Mouse (Mus musculus) neural tube, embryonic 11.5 days (tissue): ENCODE results near the gene Smarcd2. TPM values are rescaled to one million over a fixed set of nuclear protein-coding genes. Genes with fewer than 3 reads are reported as not detected.
A peak's percentile ranks its signal among the peaks of the same experiment; 100 is the strongest.

Experiments
- ATAC-seq: fragments of 200-750 bp; cut with Nextera tagmentation; 2 replicates; pipeline ENCODE4 v1.8.0; 2017; ENCODE audit warnings: moderate number of reproducible peaks, mild to moderate bottlenecking, moderate TSS enrichment, moderate library complexity; ENCODE audit not compliant: insufficient read depth, low FRiP score, low TSS enrichment
- DNase-seq: peaks from one replicate; pipeline ENCODE4 v3.0.0-alpha.2; 2015; ENCODE audit warnings: low spot score
- H3K27ac ChIP-seq: fragments of 300-500 bp; sonication (generic); 2 replicates; pipeline ENCODE4 v1.5.1; 2014; ENCODE audit warnings: low read depth, mild to moderate bottlenecking, low read length
- H3K27me3 ChIP-seq: fragments of 300-500 bp; sonication (generic); 2 replicates; pipeline ENCODE4 v1.6.1; 2014; ENCODE audit warnings: mild to moderate bottlenecking, low read length, mixed read lengths; ENCODE audit not compliant: control insufficient read depth, insufficient read depth
- H3K36me3 ChIP-seq: fragments of 300-500 bp; sonication (generic); 2 replicates; pipeline ENCODE4 v1.6.1; 2014; ENCODE audit warnings: mild to moderate bottlenecking, low read length, moderate library complexity, mixed read lengths; ENCODE audit not compliant: control insufficient read depth, insufficient read depth
- H3K4me1 ChIP-seq: fragments of 300-500 bp; sonication (generic); 2 replicates; pipeline ENCODE4 v1.6.1; 2014; ENCODE audit warnings: low read length, mixed read lengths; ENCODE audit not compliant: control insufficient read depth, insufficient read depth
- H3K4me2 ChIP-seq: fragments of 300-500 bp; sonication (generic); 2 replicates; pipeline ENCODE4 v1.6.1; 2014; ENCODE audit warnings: low read depth, mild to moderate bottlenecking, moderate library complexity
- H3K4me3 ChIP-seq: fragments of 300-500 bp; sonication (generic); 2 replicates; pipeline ENCODE4 v1.5.1; 2014; ENCODE audit warnings: low read depth, low read length
- H3K9ac ChIP-seq: fragments of 300-500 bp; sonication (generic); 2 replicates; pipeline ENCODE4 v1.6.1; 2014; ENCODE audit warnings: mild to moderate bottlenecking, low read length
- H3K9me3 ChIP-seq: fragments of 300-500 bp; sonication (generic); 2 replicates; pipeline ENCODE4 v1.6.1; 2016; ENCODE audit warnings: low read length; ENCODE audit not compliant: control insufficient read depth
- WGBS: fragments of 180-500 bp; shearing (Covaris S2); extraction: QIAGEN DNeasy Blood & Tissue Kit; methylation state at CpG from one replicate; pipeline ENCODE4 v1.1.7; 2014; 5-methylcytosine and 5-hydroxymethylcytosine counted together
- polyA plus RNA-seq: library from polyadenylated mRNA; unstranded; fragments of >200 nt; fragmentation: Nextera tagmentation; extraction: Ambion mirVana; gene quantifications from 2 replicates; pipeline ENCODE4 v1.2.1, GENCODE M21; 2014

Smarcd2 gene
- 42.0 and 44.4 TPM in 2 replicates for polyA plus RNA-seq

- H3K4me3 ChIP-seq = peak within 1 kb of the TSS; percentile 97
- H3K4me1 ChIP-seq = peaks cover 33% of the 10 kb centered on the region
- H3K36me3 ChIP-seq = no peaks in the 10 kb centered on the region
- no peaks in the 10 kb centered on the region for H3K9me3 ChIP-seq
- H3K27ac ChIP-seq = peak within 1 kb of the TSS; percentile 87
- WGBS = under 1% methylated on average over 56 of the region's 72 CpGs
- peak within 1 kb of the TSS; percentile 97 for H3K9ac ChIP-seq
- ATAC-seq = peak; percentile 91
- DNase-seq = peak; percentile 100
- peak within 1 kb of the TSS; percentile 79 for H3K4me2 ChIP-seq
- no peaks in the 10 kb centered on the region for H3K27me3 ChIP-seq
These were observed at the start of gene Smarcd2 for GRCm38 (mm10) chr11:106272644-106273310. Smarcd2 (minus strand) TSS chr11:106272972.

GRCm38 (mm10) chr11:106318406-106319366 is 45.9 kb upstream of the Smarcd2 start:
- DNase-seq = no peak
- H3K9ac ChIP-seq = no peak overlapping the region
- H3K9me3 ChIP-seq = no peaks in the 10 kb centered on the region
- no peak overlapping the region for H3K4me3 ChIP-seq
- H3K27me3 ChIP-seq = no peaks in the 10 kb centered on the region
- no peak for ATAC-seq
- no peak overlapping the region for H3K4me2 ChIP-seq
- H3K27ac ChIP-seq = no peak overlapping the region
- H3K4me1 ChIP-seq = no peaks in the 10 kb centered on the region
- WGBS = 75% methylated on average over 21 of the region's 21 CpGs
- H3K36me3 ChIP-seq = no peaks in the 10 kb centered on the region

- WGBS = 84% methylated on average over 7 of the region's 7 CpGs
- no peaks in the 10 kb centered on the region for H3K36me3 ChIP-seq
- H3K4me3 ChIP-seq = no peak overlapping the region
- ATAC-seq = no peak
- no peak for DNase-seq
- H3K4me1 ChIP-seq = no peaks in the 10 kb centered on the region
- H3K9ac ChIP-seq = no peak overlapping the region
- H3K27me3 ChIP-seq = no peaks in the 10 kb centered on the region
- H3K9me3 ChIP-seq = no peaks in the 10 kb centered on the region
- no peak overlapping the region for H3K27ac ChIP-seq
- H3K4me2 ChIP-seq = no peak overlapping the region
These were observed 45.0 kb upstream of the Smarcd2 start for GRCm38 (mm10) chr11:106317801-106318200.

DNA sequence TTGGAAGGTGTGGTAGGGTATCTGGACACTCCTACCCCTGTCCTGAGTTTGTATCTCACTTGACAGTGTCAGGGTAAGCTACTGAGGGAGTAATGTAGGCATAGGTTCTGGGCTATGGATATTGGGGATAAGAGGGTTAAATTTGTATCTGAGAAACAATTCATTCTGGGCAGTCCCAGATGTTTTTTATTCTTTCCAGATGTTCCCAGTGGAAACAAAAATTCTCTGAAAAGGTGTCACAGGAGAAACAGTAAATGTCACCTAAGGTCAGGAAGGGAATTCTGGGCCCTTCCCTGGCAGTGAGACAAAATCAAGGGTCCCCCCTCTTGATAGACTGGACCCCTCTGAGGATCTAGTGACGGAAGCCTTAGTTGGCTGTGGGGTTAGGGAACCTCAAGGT is 43.6 kb upstream of the Smarcd2 start:
- no peak for ATAC-seq
- H3K9me3 ChIP-seq = no peaks in the 10 kb centered on the region
- H3K36me3 ChIP-seq = no peaks in the 10 kb centered on the region
- no peaks in the 10 kb centered on the region for H3K27me3 ChIP-seq
- H3K4me3 ChIP-seq = no peak overlapping the region
- no peak overlapping the region for H3K4me2 ChIP-seq
- no peaks in the 10 kb centered on the region for H3K4me1 ChIP-seq
- 67% methylated on average over 1 of the region's 1 CpGs for WGBS
- DNase-seq = no peak
- no peak overlapping the region for H3K9ac ChIP-seq
- H3K27ac ChIP-seq = no peak overlapping the region

- H3K36me3 ChIP-seq = no peaks in the 10 kb centered on the region
- no peak within 1 kb of the TSS for H3K4me2 ChIP-seq
- no peak within 1 kb of the TSS for H3K4me3 ChIP-seq
- H3K4me1 ChIP-seq = no peaks in the 10 kb centered on the region
- ATAC-seq = no peak
- H3K27ac ChIP-seq = no peak within 1 kb of the TSS
- no peak for DNase-seq
- no peaks in the 10 kb centered on the region for H3K27me3 ChIP-seq
- WGBS = 60% methylated on average over 9 of the region's 9 CpGs
- no peaks in the 10 kb centered on the region for H3K9me3 ChIP-seq
- H3K9ac ChIP-seq = no peak within 1 kb of the TSS
These were observed 41.6 kb upstream of the Smarcd2 start, which contains the start of gene Cd79b for GRCm38 (mm10) chr11:106314333-106314812. Cd79b (minus strand) TSS chr11:106314762.

GRCm38 (mm10) chr11:106313533-106313932 is 40.8 kb upstream of the Smarcd2 start:
- Histone ChIP-seq H3K4me3 (no peak overlapping the region), H3K36me3 (no peaks in the 10 kb centered on the region), H3K27ac (no peak overlapping the region), H3K4me1 (no peaks in the 10 kb centered on the region), H3K4me2 (no peak overlapping the region), H3K9ac (no peak overlapping the region), H3K27me3 (no peaks in the 10 kb centered on the region), H3K9me3 (no peaks in the 10 kb centered on the region)
- WGBS = 72% methylated on average over 5 of the region's 5 CpGs
- no peak for ATAC-seq
- DNase-seq = no peak

DNA sequence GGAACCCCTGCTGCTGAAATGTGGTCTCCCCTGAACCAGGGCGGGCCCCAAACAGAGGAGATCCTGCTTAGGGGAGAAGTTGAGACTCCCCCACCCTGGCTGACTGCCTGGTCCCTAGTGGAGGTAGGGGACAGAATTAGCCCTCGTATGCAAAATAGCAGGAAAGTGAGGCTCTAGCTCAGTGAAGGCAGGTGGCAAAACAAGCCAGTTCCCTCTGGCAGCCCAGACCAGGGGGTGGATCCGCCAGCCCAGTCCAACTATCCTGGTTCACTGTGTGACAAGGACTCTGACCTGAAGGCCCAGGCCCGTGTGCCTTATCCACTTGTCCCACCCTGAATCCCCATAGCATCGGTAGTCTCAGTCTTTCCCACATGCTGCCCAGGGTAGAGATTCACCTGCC is 37.4 kb upstream of the Smarcd2 start:
- H3K4me2 ChIP-seq = no peak overlapping the region
- no peaks in the 10 kb centered on the region for H3K4me1 ChIP-seq
- no peaks in the 10 kb centered on the region for H3K36me3 ChIP-seq
- 72% methylated on average over 5 of the region's 5 CpGs for WGBS
- H3K27me3 ChIP-seq = no peaks in the 10 kb centered on the region
- no peak overlapping the region for H3K9ac ChIP-seq
- no peak for DNase-seq
- ATAC-seq = no peak
- H3K4me3 ChIP-seq = no peak overlapping the region
- no peak overlapping the region for H3K27ac ChIP-seq
- H3K9me3 ChIP-seq = no peaks in the 10 kb centered on the region

GRCm38 (mm10) chr11:106308162-106308561 is 35.4 kb upstream of the Smarcd2 start:
- ATAC-seq (no peak), DNase-seq (no peak)
- Histone ChIP-seq H3K9me3 (no peaks in the 10 kb centered on the region), H3K9ac (no peak overlapping the region), H3K4me1 (no peaks in the 10 kb centered on the region), H3K27ac (no peak overlapping the region), H3K4me2 (no peak overlapping the region), H3K27me3 (no peaks in the 10 kb centered on the region), H3K4me3 (no peak overlapping the region), H3K36me3 (no peaks in the 10 kb centered on the region)
- 85% methylated on average over 11 of the region's 11 CpGs for WGBS
